Mouse (Mus musculus) kidney, adult 8-10 months (tissue): ENCODE measurements around the gene Anks6.

Experiments
- DNase-seq, 2 experiments: peaks; one replicate each; pipeline ENCODE4 v3.0.0; 2022

The Anks6 gene

GRCm38 (mm10) chr4:46988824-46989223 lies 68.4 kb downstream of the Anks6 start:
- DNase-seq, result no peak

- DNase-seq, result no peak
These were observed 69.0 kb downstream of the Anks6 start for GRCm38 (mm10) chr4:46988257-46988656.

- no peak for DNase-seq
These were observed 69.4 kb downstream of the Anks6 start for GRCm38 (mm10) chr4:46987809-46988208.

GRCm38 (mm10) chr4:46986054-46986453 lies 71.2 kb downstream of the Anks6 start:
- DNase-seq, result no peak

- no peak for DNase-seq
These were observed 74.3 kb downstream of the Anks6 start for GRCm38 (mm10) chr4:46982912-46983311.

GRCm38 (mm10) chr4:46982094-46982493 lies 75.1 kb downstream of the Anks6 start:
- DNase-seq, result no peak

GRCm38 (mm10) chr4:46978371-46978770 lies 78.9 kb downstream of the Anks6 start:
- no peak for DNase-seq

- no peak for DNase-seq
These were observed 80.1 kb downstream of the Anks6 start for GRCm38 (mm10) chr4:46977161-46977560.

GRCm38 (mm10) chr4:46976671-46977071 lies 80.6 kb downstream of the Anks6 start:
- no peak for DNase-seq

GRCm38 (mm10) chr4:46973322-46973721 lies 83.9 kb downstream of the Anks6 start:
- DNase-seq, result no peak

- DNase-seq, result no peak
These were observed 89.2 kb downstream of the Anks6 start for GRCm38 (mm10) chr4:46967981-46968380.

GRCm38 (mm10) chr4:46966551-46966950 lies 90.7 kb downstream of the Anks6 start:
- no peak for DNase-seq
